Mouse (Mus musculus) limb, embryonic 14.5 days (tissue): ENCODE data around the gene Apex1. TPM values are rescaled to one million over a fixed set of nuclear protein-coding genes. Genes with fewer than 3 reads are reported as not detected.
"Not testable (repeated sequence)": the region's sequence is repeated elsewhere in the genome, so short reads cannot be mapped to it uniquely, and the experiment has no call there.

Experiments
- ATAC-seq: fragments of 200-750 bp; cut with Nextera tagmentation; 2 replicates; pipeline ENCODE4 v1.8.0; 2017; ENCODE audit warnings: low read depth, moderate number of reproducible peaks, moderate TSS enrichment; ENCODE audit not compliant: low FRiP score
- DNase-seq: peaks from one replicate; pipeline ENCODE4 v3.0.0-alpha.2; 2015; ENCODE audit warnings: low spot score
- H3K27ac ChIP-seq: fragments of 300-500 bp; sonication (generic); replicated peaks from 2 replicates; pipeline ENCODE4 v1.5.1; 2014; ENCODE audit warnings: low read depth, mild to moderate bottlenecking, low read length, moderate library complexity, mixed read lengths
- H3K27me3 ChIP-seq: fragments of 300-500 bp; sonication (generic); 2 replicates; pipeline ENCODE4 v1.6.1; 2014; ENCODE audit warnings: low read length, mixed read lengths; ENCODE audit not compliant: control insufficient read depth, insufficient read depth
- H3K36me3 ChIP-seq: fragments of 300-500 bp; sonication (generic); 2 replicates; pipeline ENCODE4 v1.6.1; 2014; ENCODE audit warnings: mild to moderate bottlenecking, low read length, moderate library complexity, mixed read lengths; ENCODE audit not compliant: control insufficient read depth, insufficient read depth
- H3K4me1 ChIP-seq: fragments of 300-500 bp; sonication (generic); 2 replicates; pipeline ENCODE4 v1.6.1; 2014; ENCODE audit warnings: antibody characterized with exemption, low read length, mixed read lengths; ENCODE audit not compliant: control insufficient read depth, insufficient read depth
- H3K4me2 ChIP-seq: fragments of 300-500 bp; sonication (generic); replicated peaks from 2 replicates; pipeline ENCODE4 v1.6.1; 2014; ENCODE audit warnings: low read depth, mild to moderate bottlenecking, low read length, moderate library complexity; ENCODE audit not compliant: severe bottlenecking
- H3K4me3 ChIP-seq: fragments of 300-500 bp; sonication (generic); replicated peaks from 2 replicates; pipeline ENCODE4 v1.5.1; 2014; ENCODE audit warnings: low read length
- H3K9ac ChIP-seq: fragments of 300-500 bp; sonication (generic); 2 replicates; pipeline ENCODE4 v1.6.1; 2014; ENCODE audit warnings: mild to moderate bottlenecking, low read depth, low read length, moderate library complexity; ENCODE audit not compliant: severe bottlenecking
- H3K9me3 ChIP-seq: fragments of 300-500 bp; sonication (generic); 2 replicates; pipeline ENCODE4 v1.6.1; 2016; ENCODE audit warnings: low read length; ENCODE audit not compliant: control insufficient read depth
- POLR2A ChIP-seq: fragments of 200-500 bp; IDR thresholded peaks from 2 replicates; pipeline ENCODE4 v1.8.0; 2012; ENCODE audit warnings: inconsistent platforms, mild to moderate bottlenecking, moderate library complexity, borderline replicate concordance; ENCODE audit not compliant: insufficient read depth, insufficient read length; ENCODE audit errors: extremely low read depth
- WGBS: fragments of 180-500 bp; shearing (Covaris S2); extraction: QIAGEN DNeasy Blood & Tissue Kit; methylation state at CpG from one replicate; pipeline ENCODE4 v1.1.7; 2014; 5-methylcytosine and 5-hydroxymethylcytosine counted together
- polyA plus RNA-seq, 2 experiments: library from polyadenylated mRNA; depleted of rRNA in 1 of 2; stranded (reverse) in 1 of 2; unstranded in 1 of 2; fragments of >200 nt; fragmentation: Nextera tagmentation in 1 of 2; extraction: Ambion mirVana in 1 of 2; gene quantifications; 2 replicates each; pipeline versions ENCODE4 v1.2.1 to v1.2.3; 2012 to 2014

Gene Apex1
- polyA plus RNA-seq, 2 experiments = 143 to 219 TPM

- ATAC-seq (no peak), DNase-seq (no peak)
- H3K36me3 ChIP-seq = no peaks in the 10 kb centered on the region
- WGBS = 41% methylated on average over 2 of the region's 2 CpGs
- H3K27ac ChIP-seq = no peak overlapping the region
- no peaks in the 10 kb centered on the region for H3K27me3 ChIP-seq
- no peak overlapping the region for H3K4me2 ChIP-seq
- no peaks in the 10 kb centered on the region for H3K4me1 ChIP-seq
- no peak overlapping the region for H3K4me3 ChIP-seq
- no peak overlapping the region for H3K9ac ChIP-seq
- no peaks in the 10 kb centered on the region for H3K9me3 ChIP-seq
- no peak for TF ChIP-seq POLR2A
These were observed 14.2 kb downstream of the Apex1 start for GRCm38 (mm10) chr14:50938940-50939339.

GRCm38 (mm10) chr14:50943932-50944667 is 19.3 kb downstream of the Apex1 start, which contains the start of gene Gm49342:
Gene Gm49342, plus strand, starts transcription at chr14:50944517.
- Histone ChIP-seq H3K36me3 (no peaks in the 10 kb centered on the region), H3K27me3 (no peaks in the 10 kb centered on the region), H3K4me2 (peak within 1 kb of the TSS; percentile 57), H3K4me3 (peak within 1 kb of the TSS; percentile 47), H3K9ac (peak within 1 kb of the TSS; percentile 58), H3K4me1 (no peaks in the 10 kb centered on the region), H3K9me3 (no peaks in the 10 kb centered on the region), H3K27ac (peak within 1 kb of the TSS; percentile 83)
- DNase-seq (peak; percentile 96), ATAC-seq (peak; percentile 99)
- WGBS = 17% methylated on average over 31 of the region's 31 CpGs
- peak; percentile 67; the same call in 1 of the 2 replicates for TF ChIP-seq POLR2A

GRCm38 (mm10) chr14:50944668-50945033 is 19.9 kb downstream of the Apex1 start:
- 0 out of 2 replicates have a peak, but pooled peaks have one; percentile 0 for TF ChIP-seq POLR2A
- H3K9me3 ChIP-seq, H3K36me3 ChIP-seq, H3K4me1 ChIP-seq, H3K27me3 ChIP-seq: not testable (repeated sequence)
- under 1% methylated on average over 14 of the region's 15 CpGs for WGBS
- Histone ChIP-seq H3K9ac (peak overlapping the region; percentile 58), H3K4me2 (peak overlapping the region; percentile 57), H3K4me3 (peak overlapping the region; percentile 47), H3K27ac (peak overlapping the region; percentile 83)
- DNase-seq = peak; percentile 33
- peak; percentile 93 for ATAC-seq

- not testable (repeated sequence) for H3K9me3 ChIP-seq, ATAC-seq, DNase-seq, H3K27me3 ChIP-seq, H3K4me1 ChIP-seq, H3K36me3 ChIP-seq
- H3K9ac ChIP-seq = peak overlapping the region; percentile 58
- H3K4me2 ChIP-seq = peak overlapping the region; percentile 57
- peak overlapping the region; percentile 83 for H3K27ac ChIP-seq
- peak overlapping the region; percentile 47 for H3K4me3 ChIP-seq
- 8% methylated on average over 6 of the region's 6 CpGs for whole genome bisulfite sequencing
These were observed 20.3 kb downstream of the Apex1 start for GRCm38 (mm10) chr14:50945081-50945480.

GRCm38 (mm10) chr14:50945526-50945925 is 20.8 kb downstream of the Apex1 start:
- ATAC-seq, H3K27me3 ChIP-seq, H3K36me3 ChIP-seq, H3K4me1 ChIP-seq, H3K27ac ChIP-seq, H3K9ac ChIP-seq, H3K9me3 ChIP-seq, DNase-seq: not testable (repeated sequence)
- Histone ChIP-seq H3K4me3 (peak overlapping the region; percentile 47), H3K4me2 (peak overlapping the region; percentile 57)
- 11% methylated on average over 3 of the region's 3 CpGs for WGBS
